Mouse (Mus musculus) lung, embryonic 16.5 days (tissue): Measurements from ENCODE around the gene Adamts14. TPM values are rescaled to one million over a fixed set of nuclear protein-coding genes. Genes with fewer than 3 reads are reported as not detected.

Source experiments
- ATAC-seq: fragments of 200-750 bp; cut with Nextera tagmentation; 2 replicates; pipeline ENCODE4 v1.8.0; 2017; ENCODE audit warnings: low read depth, mild to moderate bottlenecking, moderate library complexity
- H3K27ac ChIP-seq: fragments of 300-500 bp; sonication (generic); 2 replicates; pipeline ENCODE4 v1.5.1; 2014; ENCODE audit warnings: mild to moderate bottlenecking, control low read depth, low read length
- H3K27me3 ChIP-seq: fragments of 300-500 bp; sonication (generic); 2 replicates; pipeline ENCODE4 v1.6.1; 2014; ENCODE audit warnings: low read depth, low read length, mixed read lengths; ENCODE audit not compliant: control insufficient read depth, insufficient read depth
- H3K36me3 ChIP-seq: fragments of 300-500 bp; sonication (generic); 2 replicates; pipeline ENCODE4 v1.6.1; 2014; ENCODE audit warnings: low read length; ENCODE audit not compliant: control insufficient read depth, insufficient read depth
- H3K4me1 ChIP-seq: fragments of 300-500 bp; sonication (generic); replicated peaks from 2 replicates; pipeline ENCODE4 v1.6.1; 2014; ENCODE audit warnings: low read length, mixed read lengths; ENCODE audit not compliant: control insufficient read depth, insufficient read depth
- H3K4me2 ChIP-seq: fragments of 300-500 bp; sonication (generic); 2 replicates; pipeline ENCODE4 v1.6.1; 2014; ENCODE audit warnings: low read depth, low read length, control low read depth
- H3K4me3 ChIP-seq: fragments of 300-500 bp; sonication (generic); 2 replicates; pipeline ENCODE4 v1.5.1; 2014; ENCODE audit warnings: mild to moderate bottlenecking, low read length, control low read depth
- H3K9ac ChIP-seq: fragments of 300-500 bp; sonication (generic); 2 replicates; pipeline ENCODE4 v1.6.1; 2014; ENCODE audit warnings: low read length, control low read depth
- H3K9me3 ChIP-seq: fragments of 300-500 bp; sonication (generic); 2 replicates; pipeline ENCODE4 v1.6.1; 2016; ENCODE audit warnings: low read length; ENCODE audit not compliant: control insufficient read depth
- WGBS: fragments of 180-500 bp; shearing (Covaris S2); extraction: QIAGEN DNeasy Blood & Tissue Kit; methylation state at CpG from one replicate; pipeline ENCODE4 v1.1.7; 2014; 5-methylcytosine and 5-hydroxymethylcytosine counted together
- polyA plus RNA-seq: library from polyadenylated mRNA; unstranded; fragments of >200 nt; fragmentation: Nextera tagmentation; extraction: Ambion mirVana; gene quantifications from 2 replicates; pipeline ENCODE4 v1.2.1, GENCODE M21; 2015

Adamts14 gene
- polyA plus RNA-seq, 1 experiment from 2014 or later = 2.6 TPM

DNA sequence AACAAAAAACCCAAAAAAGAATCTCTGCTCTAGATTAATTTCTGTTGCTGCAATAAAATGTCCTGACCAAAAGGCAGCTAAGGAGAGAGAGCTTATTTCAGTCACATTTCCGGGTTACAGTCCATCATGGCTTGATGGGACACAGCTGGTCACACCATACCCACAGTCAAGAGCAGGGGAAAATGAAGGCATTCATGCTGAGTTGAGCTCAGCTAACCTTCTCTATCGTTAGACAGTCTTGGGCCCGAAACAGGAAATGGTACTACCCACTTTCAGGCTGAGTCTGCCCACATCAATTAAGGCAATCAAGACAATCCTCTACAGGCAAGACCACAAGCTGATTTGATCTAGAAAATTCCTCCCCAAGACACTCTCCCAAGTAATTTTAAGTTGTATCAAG is 27.8 kb upstream of the Adamts14 start:
- Histone ChIP-seq H3K4me1 (no peaks in the 10 kb centered on the region), H3K27me3 (no peaks in the 10 kb centered on the region), H3K4me3 (no peak overlapping the region), H3K36me3 (no peaks in the 10 kb centered on the region), H3K4me2 (no peak overlapping the region), H3K9ac (no peak overlapping the region), H3K27ac (no peak overlapping the region), H3K9me3 (no peaks in the 10 kb centered on the region)
- peak; percentile 43; the same call in 1 of the 2 replicates for ATAC-seq
- 57% methylated on average over 3 of the region's 3 CpGs for WGBS

DNA sequence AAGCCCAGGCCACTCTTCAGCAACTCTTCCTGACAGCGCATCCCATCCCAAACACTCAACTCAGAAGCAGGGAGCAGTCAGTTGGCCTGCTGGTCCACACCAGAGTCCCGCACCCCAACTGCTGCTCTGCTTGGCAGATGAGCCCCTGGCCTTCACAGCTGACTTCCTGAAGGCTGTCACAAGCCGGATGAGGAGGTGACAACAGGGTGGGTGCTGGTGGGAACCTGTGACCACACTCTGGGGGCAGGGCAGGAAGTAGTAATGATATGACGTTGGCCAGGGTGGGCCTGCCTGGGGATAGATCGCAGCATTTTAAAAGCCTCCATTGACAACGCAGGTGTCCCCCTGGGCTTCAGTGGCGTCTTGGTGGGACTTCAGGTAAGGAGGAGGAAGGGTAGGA is 24.2 kb upstream of the Adamts14 start, which contains the start of gene Prf1:
TSS of gene Prf1 (plus strand) at position 357 of the 400 bp plus-strand sequence.
- H3K36me3 ChIP-seq = no peaks in the 10 kb centered on the region
- 69% methylated on average over 7 of the region's 7 CpGs for WGBS
- ATAC-seq = no peak

GRCm38 (mm10) chr10:61296713-61297445 is 23.6 kb upstream of the Adamts14 start:
- 53% methylated on average over 8 of the region's 8 CpGs for WGBS
- H3K27ac ChIP-seq = no peak overlapping the region
- no peak overlapping the region for H3K9ac ChIP-seq
- H3K36me3 ChIP-seq = no peaks in the 10 kb centered on the region
- no peaks in the 10 kb centered on the region for H3K27me3 ChIP-seq
- no peaks in the 10 kb centered on the region for H3K9me3 ChIP-seq
- H3K4me1 ChIP-seq = no peaks in the 10 kb centered on the region
- H3K4me2 ChIP-seq = no peak overlapping the region
- no peak overlapping the region for H3K4me3 ChIP-seq
- ATAC-seq = no peak

More for the DNA sequence above, 24.2 kb upstream of the Adamts14 start, which contains the start of gene Prf1:
- Histone ChIP-seq H3K9me3 (no peaks in the 10 kb centered on the region), H3K9ac (no peak within 1 kb of the TSS), H3K27ac (no peak within 1 kb of the TSS), H3K4me1 (no peaks in the 10 kb centered on the region), H3K27me3 (no peaks in the 10 kb centered on the region), H3K4me3 (no peak within 1 kb of the TSS), H3K4me2 (no peak within 1 kb of the TSS; the same call in 1 of the 2 replicates)

- no peak overlapping the region for H3K9ac ChIP-seq
- WGBS = 51% methylated on average over 8 of the region's 8 CpGs
- no peaks in the 10 kb centered on the region for H3K4me1 ChIP-seq
Measured at GRCm38 (mm10) chr10:61294242-61294641, 21.0 kb upstream of the Adamts14 start.

GRCm38 (mm10) chr10:61290479-61290878 is 17.2 kb upstream of the Adamts14 start:
- ATAC-seq = no peak

More at GRCm38 (mm10) chr10:61294242-61294641, 21.0 kb upstream of the Adamts14 start:
- Histone ChIP-seq H3K27me3 (no peaks in the 10 kb centered on the region), H3K4me3 (no peak overlapping the region), H3K36me3 (no peaks in the 10 kb centered on the region), H3K4me2 (no peak overlapping the region), H3K9me3 (no peaks in the 10 kb centered on the region), H3K27ac (no peak overlapping the region)
- ATAC-seq = no peak

DNA sequence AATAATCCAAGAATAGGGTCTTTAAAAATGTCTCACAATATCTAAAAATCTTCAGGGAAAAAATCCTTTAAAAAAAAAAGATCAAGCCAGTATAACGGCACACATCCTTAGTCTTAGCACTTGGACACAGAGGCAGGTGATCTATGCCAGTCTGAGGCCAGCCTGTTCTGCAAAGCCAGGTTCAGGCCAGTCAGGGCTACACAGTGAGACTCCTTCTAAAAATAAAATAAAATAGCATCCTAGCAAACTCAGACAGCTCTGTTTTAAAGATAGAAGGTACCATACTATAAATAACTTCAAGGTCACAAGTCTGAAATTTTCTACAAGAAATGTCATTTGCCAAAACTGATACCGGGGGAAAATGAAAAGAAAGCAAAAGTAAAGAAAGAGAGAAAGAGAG is 16.8 kb upstream of the Adamts14 start:
- H3K9ac ChIP-seq = no peak overlapping the region
- H3K9me3 ChIP-seq = no peaks in the 10 kb centered on the region
- ATAC-seq = no peak
- 69% methylated on average over 2 of the region's 2 CpGs for WGBS
- H3K4me1 ChIP-seq = peaks cover 4% of the 10 kb centered on the region
- H3K36me3 ChIP-seq = no peaks in the 10 kb centered on the region
- H3K27ac ChIP-seq = no peak overlapping the region
- no peak overlapping the region for H3K4me3 ChIP-seq
- H3K4me2 ChIP-seq = no peak overlapping the region
- no peaks in the 10 kb centered on the region for H3K27me3 ChIP-seq

More at GRCm38 (mm10) chr10:61290479-61290878, 17.2 kb upstream of the Adamts14 start:
- WGBS = 78% methylated on average over 2 of the region's 2 CpGs
- H3K27me3 ChIP-seq = no peaks in the 10 kb centered on the region
- H3K4me3 ChIP-seq = no peak overlapping the region
- peaks cover 4% of the 10 kb centered on the region; the same call in 1 of the 2 replicates for H3K4me1 ChIP-seq
- no peaks in the 10 kb centered on the region for H3K9me3 ChIP-seq
- no peak overlapping the region for H3K4me2 ChIP-seq
- no peak overlapping the region for H3K27ac ChIP-seq
- no peaks in the 10 kb centered on the region for H3K36me3 ChIP-seq
- H3K9ac ChIP-seq = no peak overlapping the region

DNA sequence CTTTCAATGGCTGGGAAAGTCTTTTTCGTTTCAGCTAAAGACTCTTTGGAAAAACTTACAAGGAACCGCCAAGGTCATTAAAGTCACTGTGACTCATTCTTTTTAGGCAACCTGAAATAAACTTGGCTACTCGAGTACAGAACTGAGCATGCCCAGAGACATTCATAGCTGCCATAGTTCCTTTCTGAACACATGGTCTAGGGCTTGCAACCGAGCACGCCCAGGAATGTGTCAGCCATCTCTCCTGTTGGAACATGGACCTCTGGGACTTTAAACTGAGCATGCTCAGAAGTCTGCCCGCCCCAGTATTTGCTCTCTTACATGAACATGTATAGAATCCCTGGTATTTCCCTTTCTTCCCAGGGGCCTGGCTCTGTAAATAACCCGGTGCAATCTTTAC is 13.0 kb upstream of the Adamts14 start:
- H3K36me3 ChIP-seq = no peaks in the 10 kb centered on the region
- WGBS = 46% methylated on average over 7 of the region's 7 CpGs
- H3K4me3 ChIP-seq = no peak overlapping the region
- peaks cover 7% of the 10 kb centered on the region for H3K4me1 ChIP-seq
- H3K9me3 ChIP-seq = no peaks in the 10 kb centered on the region
- H3K27me3 ChIP-seq = no peaks in the 10 kb centered on the region
- no peak overlapping the region for H3K4me2 ChIP-seq
- H3K27ac ChIP-seq = peak overlapping the region; percentile 41
- H3K9ac ChIP-seq = no peak overlapping the region
- peak; percentile 65 for ATAC-seq

- ATAC-seq = peak; percentile 88
- Histone ChIP-seq H3K4me3 (no peak overlapping the region), H3K9ac (no peak overlapping the region), H3K27ac (peak overlapping the region; percentile 6), H3K4me2 (no peak overlapping the region), H3K4me1 (peaks cover 7% of the 10 kb centered on the region), H3K9me3 (no peaks in the 10 kb centered on the region), H3K27me3 (no peaks in the 10 kb centered on the region), H3K36me3 (no peaks in the 10 kb centered on the region)
- WGBS = 54% methylated on average over 11 of the region's 11 CpGs
Measured at GRCm38 (mm10) chr10:61285271-61285670, 12.0 kb upstream of the Adamts14 start.

GRCm38 (mm10) chr10:61284309-61284708 is 11.1 kb upstream of the Adamts14 start:
- H3K4me3 ChIP-seq = no peak overlapping the region
- no peak overlapping the region for H3K9ac ChIP-seq
- no peak for ATAC-seq
- H3K4me1 ChIP-seq = peaks cover 7% of the 10 kb centered on the region
- whole genome bisulfite sequencing = 83% methylated on average over 4 of the region's 4 CpGs
- no peaks in the 10 kb centered on the region for H3K27me3 ChIP-seq
- no peaks in the 10 kb centered on the region for H3K36me3 ChIP-seq
- H3K27ac ChIP-seq = no peak overlapping the region
- no peaks in the 10 kb centered on the region for H3K9me3 ChIP-seq
- no peak overlapping the region for H3K4me2 ChIP-seq
